ENCODE assay signal across 9 mouse cellular contexts in genomic region chr1:64078747-64079211, GRCm38 (mm10). TPM values are rescaled to one million over a fixed set of nuclear protein-coding genes. Genes with fewer than 3 reads are reported as not detected.
DNase-seq lines count a peak whose midpoint lies in the region; ATAC-seq lines count a peak whose summit lies in the region.
"Had no signal": no experiment of that assay in that cellular context is flagged by ENCODE, and none has a peak within 500 bp of the region (broad histone marks: within the 10 kb centered on the region; RNA-seq: fewer than 3 reads in every experiment).

No protein-coding gene starts in this region.

- no peaks in the 10 kb centered on the region for H3K27me3 ChIP-seq in midbrain, embryonic 10.5 days (ENCODE audit: low read depth, poor library complexity, severe bottlenecking)
- no peaks in the 10 kb centered on the region for H3K27me3 ChIP-seq in midbrain, embryonic 16.5 days (ENCODE audit: control insufficient read depth, insufficient read depth, low read depth, low read length)
- H3K27me3 ChIP-seq in heart, embryonic 16.5 days (ENCODE audit: control insufficient read depth, insufficient read depth, low read length): no peaks in the 10 kb centered on the region
- no peaks in the 10 kb centered on the region for H3K27me3 ChIP-seq in liver, embryonic 15.5 days
- H3K27me3 ChIP-seq: limb, embryonic 15.5 days had no signal

- H3K36me3 ChIP-seq in midbrain, embryonic 10.5 days: peaks cover 38% of the 10 kb centered on the region
- H3K36me3 ChIP-seq in midbrain, embryonic 16.5 days (ENCODE audit: control insufficient read depth, insufficient read depth, low read length): peaks cover 17% of the 10 kb centered on the region
- peaks cover 15% of the 10 kb centered on the region; the same call in 1 of the 2 replicates for H3K36me3 ChIP-seq in heart, embryonic 16.5 days (ENCODE audit: control insufficient read depth, insufficient read depth)
- 0 out of 2 replicates have a peak, but pooled peaks cover 6% of the 10 kb centered on the region for H3K36me3 ChIP-seq in liver, embryonic 15.5 days (replicated peaks)

- 91% methylated on average over 20 of the region's 20 CpGs for WGBS in midbrain, embryonic 10.5 days
- WGBS in midbrain, embryonic 16.5 days: 83% methylated on average over 20 of the region's 20 CpGs
- 64% methylated on average over 20 of the region's 20 CpGs for WGBS in heart, embryonic 16.5 days
- WGBS in liver, embryonic 15.5 days (ENCODE audit: insufficient replicate concordance): 58% methylated on average over 20 of the region's 20 CpGs

- no peaks in the 10 kb centered on the region for H3K9me3 ChIP-seq in midbrain, embryonic 10.5 days (replicated peaks)
- H3K9me3 ChIP-seq in midbrain, embryonic 16.5 days (replicated peaks; ENCODE audit: control insufficient read depth, low read length, poor library complexity, severe bottlenecking): no peaks in the 10 kb centered on the region
- H3K9me3 ChIP-seq in heart, embryonic 16.5 days (replicated peaks; ENCODE audit: control insufficient read depth, low read length): no peaks in the 10 kb centered on the region
- no peaks in the 10 kb centered on the region for H3K9me3 ChIP-seq in liver, embryonic 15.5 days (replicated peaks)
- H3K9me3 ChIP-seq: limb, embryonic 15.5 days had no signal

- H3K27ac ChIP-seq in midbrain, embryonic 10.5 days (replicated peaks): 0 out of 2 replicates have a peak overlapping the region, but pooled peaks have one; percentile 42
- H3K27ac ChIP-seq in midbrain, embryonic 16.5 days (ENCODE audit: low read length): no peak overlapping the region
- H3K27ac ChIP-seq in heart, embryonic 16.5 days (ENCODE audit: low read length): peak overlapping the region; percentile 49; the same call in 1 of the 2 replicates
- no peak overlapping the region for H3K27ac ChIP-seq in liver, embryonic 15.5 days (replicated peaks)
- H3K27ac ChIP-seq: limb, embryonic 15.5 days had no signal

- peaks cover 16% of the 10 kb centered on the region for H3K4me1 ChIP-seq in midbrain, embryonic 10.5 days
- peaks cover 38% of the 10 kb centered on the region for H3K4me1 ChIP-seq in midbrain, embryonic 16.5 days (ENCODE audit: control insufficient read depth, insufficient read depth, low read length)
- peaks cover 12% of the 10 kb centered on the region for H3K4me1 ChIP-seq in heart, embryonic 16.5 days (ENCODE audit: control insufficient read depth, insufficient read depth, low read length)
- H3K4me1 ChIP-seq in liver, embryonic 15.5 days (replicated peaks): peaks cover 27% of the 10 kb centered on the region
- H3K4me1 ChIP-seq: limb, embryonic 15.5 days had no signal

- no peak overlapping the region for H3K4me3 ChIP-seq in midbrain, embryonic 10.5 days
- no peak overlapping the region for H3K4me3 ChIP-seq in midbrain, embryonic 16.5 days (ENCODE audit: low read depth, low read length)
- no peak overlapping the region for H3K4me3 ChIP-seq in heart, embryonic 16.5 days (ENCODE audit: low read length)
- no peak overlapping the region for H3K4me3 ChIP-seq in liver, embryonic 15.5 days (replicated peaks)
- H3K4me3 ChIP-seq: limb, embryonic 15.5 days had no signal

- H3K4me2 ChIP-seq in midbrain, embryonic 16.5 days (ENCODE audit: low read length): no peak overlapping the region
- 0 out of 2 replicates have a peak overlapping the region, but pooled peaks have one; percentile 5 for H3K4me2 ChIP-seq in heart, embryonic 16.5 days (ENCODE audit: low read depth, low read length)
- H3K4me2 ChIP-seq in liver, embryonic 15.5 days: peak overlapping the region; percentile 41
- H3K4me2 ChIP-seq: limb, embryonic 15.5 days had no signal

- no peak for DNase-seq in midbrain, embryonic 10.5 days (ENCODE audit: low spot score)
- peak; percentile 86 to 95 for DNase-seq in cerebellum, adult 18-20 months
- DNase-seq in MN1 (ENCODE audit: low spot score): no peak
- DNase-seq in right cerebral cortex, postnatal 4 days: no peak
- no peak for DNase-seq in left cerebral cortex, adult 11 months (ENCODE audit: low spot score)

- no peak overlapping the region for H3K9ac ChIP-seq in midbrain, embryonic 16.5 days (ENCODE audit: low read depth, low read length)
- H3K9ac ChIP-seq in heart, embryonic 16.5 days (ENCODE audit: low read length): no peak overlapping the region
- no peak overlapping the region for H3K9ac ChIP-seq in liver, embryonic 15.5 days
- H3K9ac ChIP-seq: limb, embryonic 15.5 days had no signal

- ATAC-seq in midbrain, embryonic 16.5 days: no peak
- peak; percentile 67; the same call in 1 of the 2 replicates for ATAC-seq in heart, embryonic 16.5 days (replicated peaks; ENCODE audit: extremely low read depth, insufficient read depth, low FRiP score)
- ATAC-seq in liver, embryonic 15.5 days (ENCODE audit: insufficient read depth): peak; percentile 18; the same call in 1 of the 2 replicates

RNA-seq across cellular contexts. Expression of gene Klf7, which starts 43.3 kb away (rescaled TPM):
- polyA plus RNA-seq in midbrain, embryonic 10.5 days (2016; fragmentation: Nextera tagmentation; extraction: Ambion mirVana): 21.2 and 27.0 TPM in 2 replicates
- polyA plus RNA-seq in midbrain, embryonic 16.5 days (2015; fragmentation: Nextera tagmentation; extraction: Ambion mirVana): 130 and 135 TPM in 2 replicates
- 16.3 and 18.0 TPM in 2 replicates for polyA plus RNA-seq in heart, embryonic 16.5 days (2015; fragmentation: Nextera tagmentation; extraction: Ambion mirVana)
- 6.2 TPM in 2 replicates for polyA plus RNA-seq in liver, embryonic 15.5 days (2015; fragmentation: Nextera tagmentation; extraction: Ambion mirVana)

Comparison
In these comparisons a context has a peak if more than half of its experiments do, and no peak if none do; other contexts are left out.
1. H3K27ac ChIP-seq: peak in midbrain, embryonic 10.5 days (single experiment) and heart, embryonic 16.5 days (single experiment); none in midbrain, embryonic 16.5 days (single experiment) and liver, embryonic 15.5 days (single experiment).
2. DNase-seq: peak in cerebellum, adult 18-20 months (2 of 2); none in midbrain, embryonic 10.5 days (single experiment), MN1 (single experiment), right cerebral cortex, postnatal 4 days (single experiment) and left cerebral cortex, adult 11 months (single experiment).